19 mouse cellular contexts compared by ENCODE assay signal in genomic region chr13:90869157-90869556, GRCm38 (mm10). TPM values are rescaled to one million over a fixed set of nuclear protein-coding genes. Genes with fewer than 3 reads are reported as not detected.
"Had no signal": no experiment of that assay in that cellular context is flagged by ENCODE, and none has a peak within 500 bp of the region (broad histone marks: within the 10 kb centered on the region; RNA-seq: fewer than 3 reads in every experiment).

No protein-coding gene starts in this region.

- H3K4me1 ChIP-seq: kidney, embryonic 15.5 days; midbrain, embryonic 12.5 days; stomach, embryonic 15.5 days had no signal

- H3K4me3 ChIP-seq: kidney, embryonic 15.5 days; limb, embryonic 12.5 days; limb, embryonic 15.5 days; midbrain, embryonic 12.5 days; stomach, embryonic 15.5 days had no signal

- DNase-seq: kidney, adult 8-10 months; kidney, postnatal 10 days; kidney, postnatal 36 days; left cerebral cortex, postnatal 4 days; liver, postnatal 0 days; lung, embryonic 14.5 days; right cerebral cortex, postnatal 4 days; thymus, adult 18-20 months; thymus, postnatal 36 days had no signal

- H3K27me3 ChIP-seq: kidney, embryonic 15.5 days; limb, embryonic 12.5 days; limb, embryonic 15.5 days; midbrain, embryonic 12.5 days; stomach, embryonic 15.5 days had no signal

- ATAC-seq: liver, postnatal 0 days; lung, postnatal 0 days had no signal

- H3K4me2 ChIP-seq: kidney, embryonic 15.5 days; limb, embryonic 12.5 days; limb, embryonic 15.5 days; liver, embryonic 11.5 days; lung, embryonic 14.5 days; midbrain, embryonic 12.5 days; stomach, embryonic 15.5 days had no signal

- H3K9ac ChIP-seq: kidney, embryonic 15.5 days; limb, embryonic 12.5 days; limb, embryonic 15.5 days; liver, embryonic 14.5 days; liver, postnatal 0 days; lung, embryonic 14.5 days; midbrain, embryonic 12.5 days; stomach, embryonic 15.5 days had no signal

- H3K36me3 ChIP-seq: kidney, embryonic 15.5 days; limb, embryonic 12.5 days; limb, embryonic 15.5 days; midbrain, embryonic 12.5 days; stomach, embryonic 15.5 days had no signal

- H3K9me3 ChIP-seq: kidney, embryonic 15.5 days; limb, embryonic 12.5 days; limb, embryonic 15.5 days; midbrain, embryonic 12.5 days; stomach, embryonic 15.5 days had no signal

- H3K27ac ChIP-seq: kidney, embryonic 15.5 days; limb, embryonic 12.5 days; limb, embryonic 15.5 days; liver, embryonic 14.5 days; macrophage; midbrain, embryonic 12.5 days; stomach, embryonic 15.5 days had no signal

RNA-seq across cellular contexts. Expression of gene Atp6ap1l, which starts 36.0 kb away (rescaled TPM):
- total RNA-seq: megakaryocyte, adult 5-6 weeks had no signal
- polyA plus RNA-seq: limb, embryonic 15.5 days; liver, embryonic 11.5 days; liver, embryonic 14.5 days; lung, embryonic 14.5 days; lung, postnatal 0 days; macrophage; midbrain, embryonic 12.5 days; stomach, embryonic 15.5 days had no signal
